Mouse (Mus musculus) embryonic fibroblast, embryonic 13.5 days (primary cell): ENCODE measurements around the gene Morn3.

Source experiments
- CTCF ChIP-seq: IDR thresholded peaks from 2 replicates; pipeline ENCODE4 v1.5.1; 2011; ENCODE audit warnings: mild to moderate bottlenecking, control low read depth, low read length, moderate library complexity, borderline replicate concordance; ENCODE audit not compliant: insufficient read depth
- POLR2A ChIP-seq: IDR thresholded peaks from 2 replicates; pipeline ENCODE4 v1.6.1; 2011; ENCODE audit warnings: low read depth, mild to moderate bottlenecking, control low read depth, low read length, moderate library complexity

GRCm38 (mm10) chr5:123045561-123046295 is 1.1 kb downstream of the Morn3 start:
- TF ChIP-seq CTCF (peak; percentile 40; the same call in 1 of the 2 replicates), POLR2A (no peak)
